14 mouse cellular contexts compared by ENCODE assay signal in the genomic region with DNA sequence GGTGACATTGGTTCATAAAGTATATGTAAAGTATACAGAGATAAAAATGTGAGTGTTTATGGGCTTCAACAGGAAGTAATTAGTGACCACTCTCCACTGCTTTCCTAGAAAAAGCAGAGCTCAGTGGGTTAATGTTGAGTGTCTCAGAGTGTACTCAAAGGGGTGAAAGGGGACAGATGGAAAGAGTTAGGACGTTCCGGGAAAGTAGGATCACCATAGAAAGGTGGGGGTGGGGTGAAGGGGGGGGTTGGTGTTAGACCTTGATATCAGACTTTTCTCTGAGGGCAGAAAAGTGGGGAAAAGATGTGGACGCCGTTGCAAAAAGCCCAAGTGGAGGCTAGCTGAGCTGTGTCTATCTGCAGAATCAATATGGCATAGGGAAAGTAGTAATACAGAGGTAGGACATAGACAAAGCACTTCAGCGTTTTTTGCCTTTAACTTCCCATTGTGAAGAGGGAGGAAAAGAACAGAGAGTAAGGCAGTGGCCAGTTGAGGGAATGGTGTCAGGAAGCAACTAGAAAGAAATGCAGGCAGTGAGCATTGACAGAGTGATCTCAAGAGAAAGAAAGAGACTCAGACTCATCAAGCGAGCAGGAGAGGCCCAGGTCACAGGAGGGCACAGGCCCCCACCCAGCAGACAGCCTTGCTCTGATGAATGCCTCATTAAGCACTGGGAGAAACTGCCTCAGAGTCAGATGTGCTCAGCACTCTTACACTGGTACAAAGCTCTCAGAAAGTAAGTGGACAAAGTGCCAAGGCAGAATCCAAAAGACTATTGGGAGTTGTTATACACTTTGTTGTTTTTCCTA. TPM values are rescaled to one million over a fixed set of nuclear protein-coding genes. Genes with fewer than 3 reads are reported as not detected.
A peak's percentile ranks its signal among the peaks of the same experiment; 100 is the strongest.
DNase-seq lines count a peak whose midpoint lies in the region; ATAC-seq and TF ChIP-seq lines count a peak whose summit lies in the region.
"Had no signal": no experiment of that assay in that cellular context is flagged by ENCODE, and none has a peak within 500 bp of the region (broad histone marks: within the 10 kb centered on the region; RNA-seq: fewer than 3 reads in every experiment).

No protein-coding gene starts in this region.

- no peak for TF ChIP-seq POLR2A in brain, embryonic 14.5 days (IDR thresholded peaks at IDR 0.05; ENCODE audit: borderline replicate concordance, extremely low read depth, insufficient read depth, insufficient read length, poor library complexity, severe bottlenecking)

- no peaks in the 10 kb centered on the region for H3K27me3 ChIP-seq in hindbrain, embryonic 11.5 days (ENCODE audit: control insufficient read depth, insufficient read depth, low read length)
- no peaks in the 10 kb centered on the region for H3K27me3 ChIP-seq in hindbrain, embryonic 14.5 days (ENCODE audit: control insufficient read depth, insufficient read depth, low read length)
- no peaks in the 10 kb centered on the region for H3K27me3 ChIP-seq in limb, embryonic 13.5 days
- H3K27me3 ChIP-seq: midbrain, embryonic 13.5 days had no signal

- H3K4me1 ChIP-seq in hindbrain, embryonic 11.5 days (replicated peaks; ENCODE audit: control insufficient read depth, insufficient read depth, low read length), result 0 out of 2 replicates have a peak, but pooled peaks cover 2% of the 10 kb centered on the region
- H3K4me1 ChIP-seq in hindbrain, embryonic 14.5 days (replicated peaks; ENCODE audit: control insufficient read depth, insufficient read depth, low read length), result no peaks in the 10 kb centered on the region
- peaks cover 6% of the 10 kb centered on the region for H3K4me1 ChIP-seq in limb, embryonic 13.5 days
- H3K4me1 ChIP-seq: midbrain, embryonic 13.5 days had no signal

- no peak overlapping the region for H3K4me2 ChIP-seq in hindbrain, embryonic 11.5 days (replicated peaks; ENCODE audit: low read depth, low read length)
- H3K4me2 ChIP-seq in hindbrain, embryonic 14.5 days (replicated peaks), result no peak overlapping the region
- no peak overlapping the region for H3K4me2 ChIP-seq in limb, embryonic 13.5 days (replicated peaks)
- H3K4me2 ChIP-seq: midbrain, embryonic 13.5 days had no signal

- 28% methylated on average over 6 of the region's 6 CpGs for WGBS in hindbrain, embryonic 11.5 days
- 36% methylated on average over 6 of the region's 6 CpGs for WGBS in hindbrain, embryonic 14.5 days
- 18% methylated on average over 6 of the region's 6 CpGs for WGBS in limb, embryonic 13.5 days

- peak; percentile 74; the same call in 1 of the 2 replicates for ATAC-seq in hindbrain, embryonic 11.5 days (ENCODE audit: low FRiP score)
- ATAC-seq in hindbrain, embryonic 14.5 days (ENCODE audit: low FRiP score), result no peak
- peak; percentile 48 for ATAC-seq in limb, embryonic 13.5 days (ENCODE audit: low FRiP score, low read depth)
- ATAC-seq: midbrain, embryonic 13.5 days had no signal

- H3K9ac ChIP-seq in hindbrain, embryonic 11.5 days (ENCODE audit: low read depth, low read length), result no peak overlapping the region
- H3K9ac ChIP-seq in hindbrain, embryonic 14.5 days, result no peak overlapping the region
- H3K9ac ChIP-seq in limb, embryonic 13.5 days, result no peak overlapping the region
- H3K9ac ChIP-seq: midbrain, embryonic 13.5 days had no signal

- no peak overlapping the region for H3K27ac ChIP-seq in hindbrain, embryonic 11.5 days (ENCODE audit: low read depth, low read length)
- H3K27ac ChIP-seq in hindbrain, embryonic 14.5 days, result no peak overlapping the region
- no peak overlapping the region for H3K27ac ChIP-seq in limb, embryonic 13.5 days
- H3K27ac ChIP-seq: midbrain, embryonic 13.5 days had no signal

- no peak for TF ChIP-seq CTCF in brain, embryonic 14.5 days (IDR thresholded peaks at IDR 0.05; ENCODE audit: borderline replicate concordance, extremely low read depth, insufficient read depth, insufficient read length)

- no peaks in the 10 kb centered on the region for H3K36me3 ChIP-seq in hindbrain, embryonic 11.5 days (ENCODE audit: control insufficient read depth, insufficient read depth, low read length)
- no peaks in the 10 kb centered on the region for H3K36me3 ChIP-seq in hindbrain, embryonic 14.5 days (replicated peaks; ENCODE audit: control insufficient read depth, insufficient read depth)
- no peaks in the 10 kb centered on the region for H3K36me3 ChIP-seq in limb, embryonic 13.5 days
- H3K36me3 ChIP-seq: midbrain, embryonic 13.5 days had no signal

- H3K4me3 ChIP-seq in hindbrain, embryonic 11.5 days (ENCODE audit: low read depth, low read length), result no peak overlapping the region
- no peak overlapping the region for H3K4me3 ChIP-seq in hindbrain, embryonic 14.5 days (replicated peaks; ENCODE audit: low read length)
- no peak overlapping the region for H3K4me3 ChIP-seq in limb, embryonic 13.5 days
- H3K4me3 ChIP-seq: midbrain, embryonic 13.5 days had no signal

- no peaks in the 10 kb centered on the region for H3K9me3 ChIP-seq in hindbrain, embryonic 11.5 days (ENCODE audit: control insufficient read depth, low read length)
- H3K9me3 ChIP-seq in hindbrain, embryonic 14.5 days (ENCODE audit: control insufficient read depth, low read length), result no peaks in the 10 kb centered on the region
- H3K9me3 ChIP-seq in limb, embryonic 13.5 days, result no peaks in the 10 kb centered on the region
- H3K9me3 ChIP-seq: midbrain, embryonic 13.5 days had no signal

- peak; percentile 26 for DNase-seq in hindbrain, embryonic 11.5 days (ENCODE audit: low spot score)
- no peak for DNase-seq in hindbrain, embryonic 14.5 days (ENCODE audit: low spot score)
- peak; percentile 18 for DNase-seq in brain, embryonic 14.5 days (ENCODE audit: low read depth)
- DNase-seq in embryo, embryonic 11.5 days (ENCODE audit: low read depth, low spot score), result peak; percentile 14
- DNase-seq in yolk sac, embryonic 10.5 days (ENCODE audit: low spot score), result no peak
- no peak for DNase-seq in right cerebral cortex, postnatal 14 days
- DNase-seq: cerebellum, adult 8-10 months; heart, adult 18-20 months; heart, postnatal 4 days; kidney, adult 18-20 months; lung, postnatal 10 days had no signal

RNA-seq across cellular contexts. Expression of a gene that starts 18.5 kb away (rescaled TPM):
- polyA plus RNA-seq in hindbrain, embryonic 11.5 days (2014; fragmentation: Nextera tagmentation; extraction: Ambion mirVana), result 0.13 and 0.66 TPM in 2 replicates
- polyA plus RNA-seq in hindbrain, embryonic 14.5 days (2014; fragmentation: Nextera tagmentation; extraction: Ambion mirVana), result 0.35 and 0.84 TPM in 2 replicates
- 1.9 and 2.1 TPM in 2 replicates for polyA plus RNA-seq in brain, embryonic 14.5 days (2012; rRNA removed)
- 11.1 and 13.2 TPM in 2 replicates for polyA plus RNA-seq in limb, embryonic 13.5 days (2015; fragmentation: Nextera tagmentation; extraction: Ambion mirVana)
- polyA plus RNA-seq: liver, adult 2 months had no signal

Comparison
In these comparisons a context has a peak if more than half of its experiments do, and no peak if none do; other contexts are left out.
1. DNase-seq: peak in hindbrain, embryonic 11.5 days (single experiment), brain, embryonic 14.5 days (single experiment) and embryo, embryonic 11.5 days (single experiment); none in hindbrain, embryonic 14.5 days (single experiment), yolk sac, embryonic 10.5 days (single experiment) and right cerebral cortex, postnatal 14 days (single experiment).